Mouse (Mus musculus): ENCODE measurements around the gene Tmem235. TPM values are rescaled to one million over a fixed set of nuclear protein-coding genes. Genes with fewer than 3 reads are reported as not detected.

Tmem235 gene
- polyA plus RNA-seq, 1 experiment from 2014 or later = not detected

GRCm38 (mm10) chr11:117870688-117871365 lies 10.3 kb downstream of the Tmem235 start:
- H3K4me2 ChIP-seq = no peak overlapping the region
- H3K27me3 ChIP-seq = no peaks in the 10 kb centered on the region
- no peak overlapping the region for H3K4me3 ChIP-seq
- no peaks in the 10 kb centered on the region for H3K36me3 ChIP-seq
- peaks cover 27% of the 10 kb centered on the region for H3K4me1 ChIP-seq (replicated peaks)
- H3K27ac ChIP-seq = no peak overlapping the region
- no peaks in the 10 kb centered on the region for H3K9me3 ChIP-seq (replicated peaks)
- no peak for ATAC-seq (replicated peaks; ENCODE audit: insufficient number of reproducible peaks, insufficient read depth, low FRiP score, low read depth)
- no peak overlapping the region for H3K9ac ChIP-seq
- 35% methylated on average over 12 of the region's 12 CpGs for WGBS

GRCm38 (mm10) chr11:117871376-117871775 lies 10.8 kb downstream of the Tmem235 start:
- ATAC-seq (replicated peaks; ENCODE audit: insufficient number of reproducible peaks, insufficient read depth, low FRiP score, low read depth) = no peak
- H3K27me3 ChIP-seq = no peaks in the 10 kb centered on the region
- H3K9me3 ChIP-seq (replicated peaks) = no peaks in the 10 kb centered on the region
- no peak overlapping the region for H3K4me2 ChIP-seq
- WGBS = 66% methylated on average over 5 of the region's 5 CpGs
- H3K27ac ChIP-seq = no peak overlapping the region
- no peak overlapping the region for H3K4me3 ChIP-seq
- no peaks in the 10 kb centered on the region for H3K36me3 ChIP-seq
- no peak overlapping the region for H3K9ac ChIP-seq
- peaks cover 30% of the 10 kb centered on the region for H3K4me1 ChIP-seq (replicated peaks)

GRCm38 (mm10) chr11:117871911-117872584 lies 11.5 kb downstream of the Tmem235 start:
- H3K4me2 ChIP-seq = peak overlapping the region; percentile 99
- no peaks in the 10 kb centered on the region for H3K27me3 ChIP-seq
- 58% methylated on average over 12 of the region's 12 CpGs for WGBS
- no peak overlapping the region for H3K9ac ChIP-seq
- ATAC-seq (replicated peaks; ENCODE audit: insufficient number of reproducible peaks, insufficient read depth, low FRiP score, low read depth) = no peak
- peaks cover 30% of the 10 kb centered on the region for H3K4me1 ChIP-seq (replicated peaks)
- H3K27ac ChIP-seq = no peak overlapping the region
- no peak overlapping the region for H3K4me3 ChIP-seq
- H3K9me3 ChIP-seq (replicated peaks) = no peaks in the 10 kb centered on the region
- no peaks in the 10 kb centered on the region for H3K36me3 ChIP-seq

GRCm38 (mm10) chr11:117872861-117873608 lies 12.5 kb downstream of the Tmem235 start, which contains the start of gene Tha1:
Gene Tha1 (minus strand): TSS chr11:117873481.
- H3K27me3 ChIP-seq = no peaks in the 10 kb centered on the region
- no peaks in the 10 kb centered on the region for H3K9me3 ChIP-seq (replicated peaks)
- H3K4me3 ChIP-seq = peak within 1 kb of the TSS; percentile 88
- peak within 1 kb of the TSS; percentile 76 for H3K27ac ChIP-seq
- ATAC-seq (replicated peaks; ENCODE audit: insufficient number of reproducible peaks, insufficient read depth, low FRiP score, low read depth) = peak; percentile 77
- WGBS = 1% methylated on average over 51 of the region's 51 CpGs
- H3K4me2 ChIP-seq = peak within 1 kb of the TSS; percentile 99
- H3K36me3 ChIP-seq = no peaks in the 10 kb centered on the region
- H3K9ac ChIP-seq = peak within 1 kb of the TSS; percentile 80
- peaks cover 37% of the 10 kb centered on the region for H3K4me1 ChIP-seq (replicated peaks)

GRCm38 (mm10) chr11:117874419-117874818 lies 13.9 kb downstream of the Tmem235 start:
- Histone ChIP-seq H3K9ac (no peak overlapping the region), H3K4me2 (no peak overlapping the region), H3K4me3 (no peak overlapping the region), H3K36me3 (no peaks in the 10 kb centered on the region), H3K9me3 (replicated peaks) (no peaks in the 10 kb centered on the region), H3K27ac (no peak overlapping the region), H3K4me1 (replicated peaks) (peaks cover 49% of the 10 kb centered on the region), H3K27me3 (no peaks in the 10 kb centered on the region)
- 64% methylated on average over 4 of the region's 4 CpGs for WGBS
- ATAC-seq (replicated peaks; ENCODE audit: insufficient number of reproducible peaks, insufficient read depth, low FRiP score, low read depth) = no peak

- H3K36me3 ChIP-seq = no peaks in the 10 kb centered on the region
- no peak for ATAC-seq (replicated peaks; ENCODE audit: insufficient number of reproducible peaks, insufficient read depth, low FRiP score, low read depth)
- H3K27ac ChIP-seq = peak overlapping the region; percentile 54; the same call in 1 of the 2 replicates
- WGBS = 11% methylated on average over 6 of the region's 6 CpGs
- no peaks in the 10 kb centered on the region for H3K9me3 ChIP-seq (replicated peaks)
- H3K9ac ChIP-seq = no peak overlapping the region
- no peak overlapping the region for H3K4me2 ChIP-seq
- H3K27me3 ChIP-seq = no peaks in the 10 kb centered on the region; the same call in 1 of the 2 replicates
- H3K4me3 ChIP-seq = no peak overlapping the region
- peaks cover 48% of the 10 kb centered on the region for H3K4me1 ChIP-seq (replicated peaks)
Measured at GRCm38 (mm10) chr11:117875681-117876080, 15.1 kb downstream of the Tmem235 start.

- Histone ChIP-seq H3K4me3 (peak overlapping the region; percentile 24), H3K27ac (peak overlapping the region; percentile 81), H3K9ac (peak overlapping the region; percentile 36; the same call in 1 of the 2 replicates), H3K27me3 (no peaks in the 10 kb centered on the region; the same call in 1 of the 2 replicates), H3K4me2 (peak overlapping the region; percentile 62), H3K9me3 (replicated peaks) (no peaks in the 10 kb centered on the region), H3K4me1 (replicated peaks) (peaks cover 60% of the 10 kb centered on the region), H3K36me3 (no peaks in the 10 kb centered on the region)
- ATAC-seq (replicated peaks; ENCODE audit: insufficient number of reproducible peaks, insufficient read depth, low FRiP score, low read depth) = peak; percentile 59
- WGBS = 12% methylated on average over 13 of the region's 13 CpGs
Measured at GRCm38 (mm10) chr11:117877917-117878745, 17.6 kb downstream of the Tmem235 start.

GRCm38 (mm10) chr11:117878892-117879291 lies 18.3 kb downstream of the Tmem235 start:
- no peak for ATAC-seq (replicated peaks; ENCODE audit: insufficient number of reproducible peaks, insufficient read depth, low FRiP score, low read depth)
- Histone ChIP-seq H3K4me1 (replicated peaks) (peaks cover 56% of the 10 kb centered on the region), H3K9ac (peak overlapping the region; percentile 36; the same call in 1 of the 2 replicates), H3K27ac (peak overlapping the region; percentile 81), H3K36me3 (no peaks in the 10 kb centered on the region), H3K27me3 (no peaks in the 10 kb centered on the region; the same call in 1 of the 2 replicates), H3K9me3 (replicated peaks) (no peaks in the 10 kb centered on the region), H3K4me3 (peak overlapping the region; percentile 24; the same call in 1 of the 2 replicates), H3K4me2 (peak overlapping the region; percentile 62)
- 41% methylated on average over 8 of the region's 8 CpGs for WGBS

- H3K4me1 ChIP-seq (replicated peaks) = peaks cover 56% of the 10 kb centered on the region
- H3K9ac ChIP-seq = no peak overlapping the region
- no peaks in the 10 kb centered on the region for H3K9me3 ChIP-seq (replicated peaks)
- H3K4me2 ChIP-seq = no peak overlapping the region
- no peak overlapping the region for H3K4me3 ChIP-seq
- no peak overlapping the region for H3K27ac ChIP-seq
- ATAC-seq (replicated peaks; ENCODE audit: insufficient number of reproducible peaks, insufficient read depth, low FRiP score, low read depth) = no peak
- 78% methylated on average over 6 of the region's 6 CpGs for WGBS
- H3K27me3 ChIP-seq = no peaks in the 10 kb centered on the region; the same call in 1 of the 2 replicates
- no peaks in the 10 kb centered on the region for H3K36me3 ChIP-seq
Measured at GRCm38 (mm10) chr11:117879676-117880075, 19.1 kb downstream of the Tmem235 start.

GRCm38 (mm10) chr11:117880336-117880976 lies 19.9 kb downstream of the Tmem235 start:
- peaks cover 49% of the 10 kb centered on the region for H3K4me1 ChIP-seq (replicated peaks)
- no peaks in the 10 kb centered on the region for H3K9me3 ChIP-seq (replicated peaks)

More at GRCm38 (mm10) chr11:117880336-117880976, 19.9 kb downstream of the Tmem235 start:
- Histone ChIP-seq H3K27ac (no peak overlapping the region), H3K4me2 (no peak overlapping the region), H3K4me3 (no peak overlapping the region), H3K36me3 (no peaks in the 10 kb centered on the region), H3K27me3 (no peaks in the 10 kb centered on the region; the same call in 1 of the 2 replicates), H3K9ac (no peak overlapping the region)
- no peak for ATAC-seq (replicated peaks; ENCODE audit: insufficient number of reproducible peaks, insufficient read depth, low FRiP score, low read depth)
- 80% methylated on average over 9 of the region's 9 CpGs for WGBS

All from heart, embryonic 15.5 days (tissue).